Mouse (Mus musculus) embryo, embryonic 10.5 days (tissue): ENCODE measurements around the gene Clip4.
A peak's percentile ranks its signal among the peaks of the same experiment; 100 is the strongest.

ENCODE experiments used
- DNase-seq: peaks from one replicate; pipeline ENCODE4 v3.0.0-alpha.2; 2015; ENCODE audit warnings: low spot score

Clip4 gene

GRCm38 (mm10) chr17:71791622-71792021 lies 23.3 kb downstream of the Clip4 start:
- DNase-seq: no peak

- DNase-seq: no peak
Observed at GRCm38 (mm10) chr17:71795521-71796205, 27.4 kb downstream of the Clip4 start.

GRCm38 (mm10) chr17:71803456-71803855 lies 35.2 kb downstream of the Clip4 start:
- DNase-seq: no peak

GRCm38 (mm10) chr17:71803876-71804275 lies 35.6 kb downstream of the Clip4 start:
- DNase-seq: no peak

GRCm38 (mm10) chr17:71811070-71811469 lies 42.8 kb downstream of the Clip4 start:
- DNase-seq: no peak

GRCm38 (mm10) chr17:71816136-71816864 lies 48.0 kb downstream of the Clip4 start:
- no peak for DNase-seq

GRCm38 (mm10) chr17:71823622-71824306 lies 55.5 kb downstream of the Clip4 start:
- no peak for DNase-seq

- DNase-seq: no peak
Observed at GRCm38 (mm10) chr17:71826603-71827002, 58.3 kb downstream of the Clip4 start.

- no peak for DNase-seq
Observed at GRCm38 (mm10) chr17:71827627-71828026, 59.4 kb downstream of the Clip4 start.

GRCm38 (mm10) chr17:71828647-71829414 lies 60.6 kb downstream of the Clip4 start:
- DNase-seq: no peak

- DNase-seq: no peak
Observed at GRCm38 (mm10) chr17:71831960-71832359, 63.7 kb downstream of the Clip4 start.

GRCm38 (mm10) chr17:71862184-71862583 lies 93.9 kb downstream of the Clip4 start:
- DNase-seq: no peak

GRCm38 (mm10) chr17:71862895-71863294 lies 94.6 kb downstream of the Clip4 start:
- no peak for DNase-seq

GRCm38 (mm10) chr17:71864039-71864438 lies 95.8 kb downstream of the Clip4 start:
- no peak for DNase-seq

GRCm38 (mm10) chr17:71865437-71865836 lies 97.2 kb downstream of the Clip4 start:
- DNase-seq: no peak

GRCm38 (mm10) chr17:71867892-71868291 lies 99.6 kb downstream of the Clip4 start:
- no peak for DNase-seq

GRCm38 (mm10) chr17:71868828-71869227 lies 100.6 kb downstream of the Clip4 start:
- DNase-seq: no peak

GRCm38 (mm10) chr17:71869372-71870231 lies 101.3 kb downstream of the Clip4 start:
- DNase-seq: peak; percentile 60

GRCm38 (mm10) chr17:71870232-71870621 lies 102.0 kb downstream of the Clip4 start:
- DNase-seq: peak; percentile 14

- DNase-seq: no peak
Observed at GRCm38 (mm10) chr17:71870641-71871040, 102.4 kb downstream of the Clip4 start.

GRCm38 (mm10) chr17:71871981-71872380 lies 103.7 kb downstream of the Clip4 start:
- no peak for DNase-seq
